In genomic region chr4:125127305-125128084, GRCm38 (mm10) we compare ENCODE assay signal across 8 mouse cellular contexts. TPM values are rescaled to one million over a fixed set of nuclear protein-coding genes. Genes with fewer than 3 reads are reported as not detected.
DNase-seq lines count a peak whose midpoint lies in the region; ATAC-seq and TF ChIP-seq lines count a peak whose summit lies in the region.

Gene Zc3h12a, minus strand, starts transcription at chr4:125127840.

- peaks cover 14% of the 10 kb centered on the region for H3K36me3 ChIP-seq in C2C12 (ENCODE audit: control insufficient read depth, insufficient read depth)
- H3K36me3 ChIP-seq in embryonic facial prominence, embryonic 12.5 days = no peaks in the 10 kb centered on the region
- H3K36me3 ChIP-seq in liver, embryonic 15.5 days (replicated peaks) = no peaks in the 10 kb centered on the region
- H3K36me3 ChIP-seq in stomach, embryonic 16.5 days (ENCODE audit: control insufficient read depth, insufficient read depth, low read length) = no peaks in the 10 kb centered on the region

- H3K9me3 ChIP-seq in embryonic facial prominence, embryonic 12.5 days = no peaks in the 10 kb centered on the region
- no peaks in the 10 kb centered on the region for H3K9me3 ChIP-seq in liver, embryonic 15.5 days (replicated peaks)
- no peaks in the 10 kb centered on the region for H3K9me3 ChIP-seq in stomach, embryonic 16.5 days (replicated peaks; ENCODE audit: control insufficient read depth, low read length)

- H3K4me2 ChIP-seq in embryonic facial prominence, embryonic 12.5 days (replicated peaks) = peak within 1 kb of the TSS; percentile 98
- peak within 1 kb of the TSS; percentile 94 for H3K4me2 ChIP-seq in liver, embryonic 15.5 days
- peak within 1 kb of the TSS; percentile 97 for H3K4me2 ChIP-seq in stomach, embryonic 16.5 days (ENCODE audit: low read depth, low read length)

- H3K27me3 ChIP-seq in C2C12 (ENCODE audit: control insufficient read depth, insufficient read depth, insufficient read length) = no peaks in the 10 kb centered on the region
- peaks cover 11% of the 10 kb centered on the region; the same call in 1 of the 2 replicates for H3K27me3 ChIP-seq in embryonic facial prominence, embryonic 12.5 days
- H3K27me3 ChIP-seq in liver, embryonic 15.5 days = no peaks in the 10 kb centered on the region
- H3K27me3 ChIP-seq in stomach, embryonic 16.5 days (ENCODE audit: control insufficient read depth, insufficient read depth, low read length) = no peaks in the 10 kb centered on the region

- peaks cover 31% of the 10 kb centered on the region for H3K79me3 ChIP-seq in C2C12 (ENCODE audit: low read depth)

- H3K4me3 ChIP-seq in C2C12 (ENCODE audit: insufficient read depth, poor library complexity, severe bottlenecking) = peak within 1 kb of the TSS; percentile 72
- peak within 1 kb of the TSS; percentile 69 for H3K4me3 ChIP-seq in embryonic facial prominence, embryonic 12.5 days
- H3K4me3 ChIP-seq in liver, embryonic 15.5 days (replicated peaks) = peak within 1 kb of the TSS; percentile 70
- peak within 1 kb of the TSS; percentile 82 for H3K4me3 ChIP-seq in stomach, embryonic 16.5 days (replicated peaks; ENCODE audit: low read length)

- H3K79me2 ChIP-seq in C2C12 (ENCODE audit: control insufficient read depth, insufficient read depth) = peaks cover 42% of the 10 kb centered on the region

- peak within 1 kb of the TSS; percentile 91 for H3ac ChIP-seq in C2C12 (ENCODE audit: control insufficient read depth, insufficient read length, low read depth)

- peak within 1 kb of the TSS; percentile 36; the same call in 1 of the 2 replicates for H3K9ac ChIP-seq in embryonic facial prominence, embryonic 12.5 days
- peak within 1 kb of the TSS; percentile 62 for H3K9ac ChIP-seq in liver, embryonic 15.5 days
- peak within 1 kb of the TSS; percentile 79 for H3K9ac ChIP-seq in stomach, embryonic 16.5 days (ENCODE audit: low read length)

- peaks cover 23% of the 10 kb centered on the region for H3K4me1 ChIP-seq in embryonic facial prominence, embryonic 12.5 days
- H3K4me1 ChIP-seq in liver, embryonic 15.5 days (replicated peaks) = peaks cover 56% of the 10 kb centered on the region
- peaks cover 29% of the 10 kb centered on the region for H3K4me1 ChIP-seq in stomach, embryonic 16.5 days (ENCODE audit: control insufficient read depth, insufficient read depth, low read length)

- 2% methylated on average over 62 of the region's 62 CpGs for WGBS in embryonic facial prominence, embryonic 12.5 days
- WGBS in liver, embryonic 15.5 days (ENCODE audit: insufficient replicate concordance) = under 1% methylated on average over 62 of the region's 62 CpGs
- 1% methylated on average over 62 of the region's 62 CpGs for WGBS in stomach, embryonic 16.5 days

- DNase-seq in adrenal gland, postnatal 14 days = peak; percentile 96
- peak; percentile 89 to 90 for DNase-seq in heart, adult 9 months (ENCODE audit: low spot score in 2 of 2)
- DNase-seq in kidney, adult 9 months = peak; percentile 91
- DNase-seq in neural tube, embryonic 10.5 days (ENCODE audit: extremely low spot score, low spot score) = peak; percentile 85

- ATAC-seq in embryonic facial prominence, embryonic 12.5 days (ENCODE audit: insufficient number of reproducible peaks, insufficient read depth, low FRiP score, low TSS enrichment) = peak; percentile 73
- ATAC-seq in liver, embryonic 15.5 days (ENCODE audit: insufficient read depth) = peak; percentile 84
- peak; percentile 92 for ATAC-seq in stomach, embryonic 16.5 days (ENCODE audit: insufficient read depth, low FRiP score)

- H3K27ac ChIP-seq in embryonic facial prominence, embryonic 12.5 days = no peak within 1 kb of the TSS
- H3K27ac ChIP-seq in liver, embryonic 15.5 days (replicated peaks) = peak within 1 kb of the TSS; percentile 74
- peak within 1 kb of the TSS; percentile 94 for H3K27ac ChIP-seq in stomach, embryonic 16.5 days (ENCODE audit: low read length)

- no peak for TF ChIP-seq CTCF in C2C12 (IDR thresholded peaks at IDR 0.05; ENCODE audit: control insufficient read depth, insufficient read depth, insufficient read length)

TF ChIP-seq in C2C12, 6 proteins besides CTCF, POLR2A, EP300 and RAD21:
- TF ChIP-seq MAX (IDR thresholded peaks at IDR 0.05) (no peak), FOSL1 (IDR thresholded peaks at IDR 0.05; ENCODE audit: insufficient read depth, low read length, poor library complexity, severe bottlenecking) (no peak), CEBPB (IDR thresholded peaks at IDR 0.05; ENCODE audit: low read depth) (no peak), USF1 (IDR thresholded peaks at IDR 0.05; ENCODE audit: low read depth) (no peak)

RNA-seq across cellular contexts. Expression of gene Zc3h12a, which starts in this region (rescaled TPM):
- polyA plus RNA-seq in C2C12 (2012; fragmentation: generic; extraction: Trizol) = 6.7 TPM
- total RNA-seq in adrenal gland, postnatal 14 days (2021) = 5.4 and 6.3 TPM in 2 replicates
- polyA plus RNA-seq in embryonic facial prominence, embryonic 12.5 days (2016; fragmentation: Nextera tagmentation; extraction: Ambion mirVana) = 0.35 and 0.55 TPM in 2 replicates
- 0.51 and 0.61 TPM in 2 replicates for polyA plus RNA-seq in liver, embryonic 15.5 days (2015; fragmentation: Nextera tagmentation; extraction: Ambion mirVana)
- polyA plus RNA-seq in stomach, embryonic 16.5 days (2015; fragmentation: Nextera tagmentation; extraction: Ambion mirVana) = 1.6 and 2.1 TPM in 2 replicates

Comparison
In these comparisons a context has a peak if more than half of its experiments do, and no peak if none do; other contexts are left out.
1. Peak in ATAC-seq, H3K4me3 ChIP-seq, H3K9ac ChIP-seq and H3K4me2 ChIP-seq in embryonic facial prominence, embryonic 12.5 days; RNA of the gene not detected or under 1 TPM.
2. Peak in ATAC-seq, H3K4me3 ChIP-seq, H3K27ac ChIP-seq, H3K9ac ChIP-seq and H3K4me2 ChIP-seq in liver, embryonic 15.5 days; RNA of the gene not detected or under 1 TPM.